Mouse (Mus musculus) left cerebral cortex, postnatal 25 days (tissue): ENCODE data around the gene Slc16a1. TPM values are rescaled to one million over a fixed set of nuclear protein-coding genes. Genes with fewer than 3 reads are reported as not detected.

Experiments used
- DNase-seq, 2 experiments: peaks; one replicate each; pipeline ENCODE4 v3.0.0; 2022; ENCODE audit warnings: low spot score in 2 of 2, mixed read lengths in 1 of 2
- intact Hi-C: fragments of 180-260 bp; cut with DNase I; formaldehyde crosslinking; loops from one replicate; pipeline ENCODE4 v1.15.1; 2025
- total RNA-seq, 2 experiments: library from RNA; stranded (reverse); gene quantifications; 2 replicates each; pipeline ENCODE4 v1.2.3; 2021

Gene Slc16a1
- total RNA-seq = 10 to 100 TPM; 23.0 to 23.2 TPM

- DNase-seq = peak; percentile 88 to 92
- intact Hi-C loops = loop anchor here (2.0 kb wide), 3 partner anchors 36 to 126 kb away; no protein-coding TSS in a partner anchor
Observed at GRCm38 (mm10) chr3:104638403-104638779, at the start of gene Slc16a1. Gene Slc16a1, plus strand, starts transcription at chr3:104638668.

GRCm38 (mm10) chr3:104596451-104597134 is 41.9 kb upstream of the Slc16a1 start:
- intact Hi-C loops = no loop called here

GRCm38 (mm10) chr3:104597135-104597764 is 41.2 kb upstream of the Slc16a1 start:
- DNase-seq = peak; percentile 88 to 98
- intact Hi-C loops = no loop called here

More at GRCm38 (mm10) chr3:104596451-104597134, 41.9 kb upstream of the Slc16a1 start:
- DNase-seq = no peak

- intact Hi-C loops = no loop called here
- DNase-seq = no peak
Observed at GRCm38 (mm10) chr3:104599296-104600150, 38.9 kb upstream of the Slc16a1 start.

GRCm38 (mm10) chr3:104600691-104601090 is 37.8 kb upstream of the Slc16a1 start:
- DNase-seq = no peak

GRCm38 (mm10) chr3:104601680-104602079 is 36.8 kb upstream of the Slc16a1 start:
- intact Hi-C loops = no loop called here
- no peak for DNase-seq

More at GRCm38 (mm10) chr3:104600691-104601090, 37.8 kb upstream of the Slc16a1 start:
- intact Hi-C loops = no loop called here

GRCm38 (mm10) chr3:104609690-104610380 is 28.6 kb upstream of the Slc16a1 start:
- intact Hi-C loops = no loop called here
- DNase-seq = no peak

- no peak for DNase-seq
- intact Hi-C loops = no loop called here
Observed at GRCm38 (mm10) chr3:104610453-104611230, 27.8 kb upstream of the Slc16a1 start.

- intact Hi-C loops = no loop called here
- DNase-seq = no peak
Observed at GRCm38 (mm10) chr3:104611951-104612350, 26.5 kb upstream of the Slc16a1 start.

GRCm38 (mm10) chr3:104613102-104613501 is 25.4 kb upstream of the Slc16a1 start:
- DNase-seq = no peak
- intact Hi-C loops = no loop called here

- DNase-seq = no peak
- intact Hi-C loops = no loop called here
Observed at GRCm38 (mm10) chr3:104614081-104614480, 24.4 kb upstream of the Slc16a1 start.

GRCm38 (mm10) chr3:104615216-104615615 is 23.3 kb upstream of the Slc16a1 start:
- intact Hi-C loops = no loop called here
- DNase-seq = no peak

GRCm38 (mm10) chr3:104616155-104616554 is 22.3 kb upstream of the Slc16a1 start:
- peak; percentile 31 to 76 for DNase-seq
- intact Hi-C loops = no loop called here

GRCm38 (mm10) chr3:104621841-104622240 is 16.6 kb upstream of the Slc16a1 start:
- no peak for DNase-seq
- intact Hi-C loops = no loop called here

GRCm38 (mm10) chr3:104629810-104630209 is 8.7 kb upstream of the Slc16a1 start:
- DNase-seq = peak in 1 of 2 experiments; percentile 35
- intact Hi-C loops = no loop called here

GRCm38 (mm10) chr3:104630941-104631340 is 7.5 kb upstream of the Slc16a1 start:
- intact Hi-C loops = no loop called here
- no peak for DNase-seq

- intact Hi-C loops = no loop called here
- DNase-seq = no peak
Observed at GRCm38 (mm10) chr3:104632560-104633162, 5.8 kb upstream of the Slc16a1 start.

- intact Hi-C loops = no loop called here
- no peak for DNase-seq
Observed at GRCm38 (mm10) chr3:104636491-104636890, 2.0 kb upstream of the Slc16a1 start.
